9 mouse cellular contexts compared by ENCODE assay signal in the genomic region with DNA sequence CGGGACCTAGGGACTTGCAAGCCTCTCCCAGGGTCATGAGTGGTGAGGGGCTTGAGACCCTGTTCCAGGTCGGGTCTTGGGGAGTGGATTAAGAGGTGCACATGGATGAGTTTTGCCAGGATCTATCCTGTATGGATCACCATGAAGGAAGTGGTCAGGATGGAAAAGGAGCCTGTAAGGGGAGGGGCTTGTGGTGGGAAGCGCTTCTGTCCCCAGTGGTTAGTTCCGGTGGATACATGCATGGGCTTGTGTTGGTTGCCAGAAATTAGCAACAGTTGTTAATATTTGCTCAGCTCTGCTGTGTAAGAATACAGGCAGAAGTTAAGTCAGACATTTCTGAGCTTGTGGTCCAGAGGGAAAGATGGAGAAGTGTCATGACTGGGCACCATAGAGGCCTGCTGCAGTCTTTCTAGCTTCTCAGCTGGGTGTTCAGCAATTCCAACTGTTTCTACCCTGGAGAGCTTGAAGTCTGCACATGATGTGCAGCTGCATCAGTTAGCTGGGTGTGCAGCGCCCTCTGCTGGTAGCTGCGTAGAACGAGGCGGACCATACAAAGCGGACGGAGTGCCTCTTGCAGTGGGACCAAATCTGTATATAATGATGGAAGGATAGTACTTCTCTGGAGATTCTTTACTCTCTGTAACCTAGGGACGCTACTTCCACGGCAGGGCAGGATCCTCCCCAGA. TPM values are rescaled to one million over a fixed set of nuclear protein-coding genes. Genes with fewer than 3 reads are reported as not detected.
A peak's percentile ranks its signal among the peaks of the same experiment; 100 is the strongest.
DNase-seq lines count a peak whose midpoint lies in the region; ATAC-seq and TF ChIP-seq lines count a peak whose summit lies in the region.
"Had no signal": no experiment of that assay in that cellular context is flagged by ENCODE, and none has a peak within 500 bp of the region (broad histone marks: within the 10 kb centered on the region; RNA-seq: fewer than 3 reads in every experiment).

No protein-coding gene starts in this region.

- no peak overlapping the region for H3K4me2 ChIP-seq in forebrain, embryonic 12.5 days
- H3K4me2 ChIP-seq in neural tube, embryonic 15.5 days: no peak overlapping the region
- H3K4me2 ChIP-seq: liver, embryonic 15.5 days had no signal

- ATAC-seq in forebrain, embryonic 12.5 days (ENCODE audit: low FRiP score): peak; percentile 73
- ATAC-seq in neural tube, embryonic 15.5 days (ENCODE audit: low FRiP score): peak; percentile 76

- H3K27me3 ChIP-seq in forebrain, embryonic 12.5 days: no peaks in the 10 kb centered on the region
- H3K27me3 ChIP-seq in neural tube, embryonic 15.5 days (replicated peaks): no peaks in the 10 kb centered on the region
- H3K27me3 ChIP-seq in testis, adult 2 months (ENCODE audit: control insufficient read depth, insufficient read depth, low read length): no peaks in the 10 kb centered on the region
- H3K27me3 ChIP-seq: liver, embryonic 15.5 days had no signal

- TF ChIP-seq CTCF in testis, adult 2 months (IDR thresholded peaks at IDR 0.05; ENCODE audit: control insufficient read depth, insufficient read depth, insufficient replicate concordance, low read depth, low read length): peak; percentile 96

- H3K36me3 ChIP-seq in forebrain, embryonic 12.5 days (replicated peaks): peaks cover 79% of the 10 kb centered on the region
- H3K36me3 ChIP-seq in neural tube, embryonic 15.5 days: peaks cover 69% of the 10 kb centered on the region
- H3K36me3 ChIP-seq in testis, adult 2 months (ENCODE audit: control insufficient read depth, insufficient read depth, low read length): no peaks in the 10 kb centered on the region
- H3K36me3 ChIP-seq: liver, embryonic 15.5 days had no signal

- H3K4me3 ChIP-seq in forebrain, embryonic 12.5 days (replicated peaks): no peak overlapping the region
- no peak overlapping the region for H3K4me3 ChIP-seq in neural tube, embryonic 15.5 days (replicated peaks)
- H3K4me3 ChIP-seq in testis, adult 2 months (ENCODE audit: control insufficient read depth, low read depth, low read length): no peak overlapping the region
- H3K4me3 ChIP-seq: liver, embryonic 15.5 days had no signal

- intact Hi-C loops in heart, postnatal 25 days (cut with DNase I): no loop called here

- peak; percentile 89 for DNase-seq in ES-CJ7 (ENCODE audit: low read depth, low spot score)
- DNase-seq in c-Kit-positive CD71-positive TER-119-positive erythroid progenitor cells, embryonic 14.5 days (ENCODE audit: low spot score): peak; percentile 59
- DNase-seq in heart, postnatal 25 days (ENCODE audit: low spot score): peak; percentile 29
- peak; percentile 27 for DNase-seq in large intestine, adult 2 months (ENCODE audit: low read depth, low spot score)
- DNase-seq in lung, adult 18-20 months: peak; percentile 57 to 76

- no peak overlapping the region for H3K27ac ChIP-seq in forebrain, embryonic 12.5 days
- no peak overlapping the region for H3K27ac ChIP-seq in neural tube, embryonic 15.5 days (replicated peaks)
- H3K27ac ChIP-seq in testis, adult 2 months (ENCODE audit: control insufficient read depth, insufficient read depth, low read depth, low read length): no peak overlapping the region
- H3K27ac ChIP-seq: liver, embryonic 15.5 days had no signal

- TF ChIP-seq POLR2A in testis, adult 2 months (IDR thresholded peaks at IDR 0.05; ENCODE audit: control insufficient read depth, low read depth, low read length): no peak

- WGBS in forebrain, embryonic 12.5 days: 32% methylated on average over 12 of the region's 12 CpGs
- 36% methylated on average over 12 of the region's 12 CpGs for WGBS in large intestine, adult 2 months
- WGBS in neural tube, embryonic 15.5 days: 34% methylated on average over 12 of the region's 12 CpGs

- no peak overlapping the region for H3K9ac ChIP-seq in forebrain, embryonic 12.5 days
- no peak overlapping the region for H3K9ac ChIP-seq in neural tube, embryonic 15.5 days (replicated peaks)
- H3K9ac ChIP-seq: liver, embryonic 15.5 days had no signal

- H3K4me1 ChIP-seq in forebrain, embryonic 12.5 days: no peaks in the 10 kb centered on the region
- peaks cover 8% of the 10 kb centered on the region for H3K4me1 ChIP-seq in neural tube, embryonic 15.5 days
- H3K4me1 ChIP-seq in testis, adult 2 months (ENCODE audit: control insufficient read depth, insufficient read depth, low read length): peaks cover 9% of the 10 kb centered on the region
- H3K4me1 ChIP-seq: liver, embryonic 15.5 days had no signal

- H3K9me3 ChIP-seq in forebrain, embryonic 12.5 days: no peaks in the 10 kb centered on the region
- no peaks in the 10 kb centered on the region for H3K9me3 ChIP-seq in neural tube, embryonic 15.5 days (replicated peaks)
- H3K9me3 ChIP-seq: liver, embryonic 15.5 days had no signal

RNA-seq across cellular contexts. Expression of gene Kif3c, which starts 25.8 kb away (rescaled TPM):
- polyA plus RNA-seq in forebrain, embryonic 12.5 days (2016; fragmentation: Nextera tagmentation; extraction: Ambion mirVana): 54.0 and 63.5 TPM in 2 replicates
- total RNA-seq in heart, postnatal 25 days (2021): 1 to 10 TPM; 3.8 to 4.4 TPM
- 2.1 and 2.3 TPM in 2 replicates for polyA plus RNA-seq in large intestine, adult 2 months (2012; rRNA removed)
- polyA plus RNA-seq in neural tube, embryonic 15.5 days (2015; fragmentation: Nextera tagmentation; extraction: Ambion mirVana): 64.9 and 74.1 TPM in 2 replicates
- polyA plus RNA-seq in testis, adult 2 months (2012; rRNA removed): 1.0 and 1.1 TPM in 2 replicates

RNA-seq across cellular contexts. Expression of gene Asxl2, which starts 35.9 kb away (rescaled TPM):
- polyA plus RNA-seq in forebrain, embryonic 12.5 days (2016; fragmentation: Nextera tagmentation; extraction: Ambion mirVana): 19.6 and 20.7 TPM in 2 replicates
- total RNA-seq in heart, postnatal 25 days (2021): 10 to 100 TPM; 17.0 to 20.4 TPM
- polyA plus RNA-seq in large intestine, adult 2 months (2012; rRNA removed): 4.1 and 7.8 TPM in 2 replicates
- polyA plus RNA-seq in neural tube, embryonic 15.5 days (2015; fragmentation: Nextera tagmentation; extraction: Ambion mirVana): 10.4 and 13.6 TPM in 2 replicates
- 10.4 and 10.9 TPM in 2 replicates for polyA plus RNA-seq in testis, adult 2 months (2012; rRNA removed)

Comparison
In these comparisons a context has a peak if more than half of its experiments do, and no peak if none do; other contexts are left out.
1. DNase-seq: peak in every context shown above with its lines; median percentile 89 in ES-CJ7; 66 in lung, adult 18-20 months; 59 in c-Kit-positive CD71-positive TER-119-positive erythroid progenitor cells, embryonic 14.5 days; 29 in heart, postnatal 25 days; 27 in large intestine, adult 2 months.
2. RNA of gene Kif3c, which starts 25.8 kb away (polyA plus RNA-seq): 64.9 to 74.1 TPM in neural tube, embryonic 15.5 days and 54.0 to 63.5 TPM in forebrain, embryonic 12.5 days; 2.1 to 2.3 TPM in large intestine, adult 2 months and 1.0 to 1.1 TPM in testis, adult 2 months; every median in the first group is over 10 times any median in the second.